Mouse (Mus musculus) cerebellum, adult 18-20 months (tissue): ENCODE data around the gene Cacna1d.

Experiments used
- DNase-seq, 2 experiments: peaks; one replicate each; pipeline ENCODE4 v3.0.0; 2021

Gene Cacna1d

DNA sequence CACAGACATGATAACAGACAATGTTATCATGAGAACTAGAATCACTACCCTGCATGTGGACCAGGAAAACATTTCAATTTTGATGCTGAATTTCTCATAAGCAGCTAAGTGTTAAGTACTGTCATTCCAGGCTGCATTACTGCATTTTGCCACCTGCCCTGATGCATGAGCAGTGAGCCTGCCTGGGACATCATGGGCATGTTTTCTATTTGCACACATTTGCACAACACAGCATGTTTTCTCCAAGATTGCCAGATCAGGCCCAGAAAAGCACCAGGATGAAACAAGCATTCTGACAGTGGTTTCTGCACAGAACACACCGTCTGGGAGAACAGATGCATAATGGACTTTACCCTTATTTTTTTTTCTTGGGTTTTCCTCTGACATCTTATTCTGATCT, 294.3 kb downstream of the Cacna1d start:
- no peak for DNase-seq

DNA sequence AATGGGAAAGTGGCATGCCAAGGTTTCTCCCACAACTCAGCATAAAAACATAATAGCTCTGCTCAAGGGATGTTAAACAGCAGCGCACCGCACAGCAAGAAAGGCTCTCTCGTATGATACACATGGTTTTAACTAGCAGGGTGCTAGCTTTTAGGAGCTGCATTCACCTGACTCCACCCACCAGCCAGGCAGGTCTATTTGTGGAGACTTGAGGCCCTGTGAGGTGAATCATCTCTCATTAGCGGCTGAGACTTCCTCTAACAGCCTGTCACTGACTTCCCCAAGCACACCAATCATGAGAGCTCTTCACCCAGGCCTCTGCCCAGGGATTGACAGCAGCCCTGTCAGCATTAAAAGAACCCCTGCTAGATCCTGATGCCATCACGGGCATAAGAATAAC, 295.0 kb downstream of the Cacna1d start:
- DNase-seq: no peak

DNA sequence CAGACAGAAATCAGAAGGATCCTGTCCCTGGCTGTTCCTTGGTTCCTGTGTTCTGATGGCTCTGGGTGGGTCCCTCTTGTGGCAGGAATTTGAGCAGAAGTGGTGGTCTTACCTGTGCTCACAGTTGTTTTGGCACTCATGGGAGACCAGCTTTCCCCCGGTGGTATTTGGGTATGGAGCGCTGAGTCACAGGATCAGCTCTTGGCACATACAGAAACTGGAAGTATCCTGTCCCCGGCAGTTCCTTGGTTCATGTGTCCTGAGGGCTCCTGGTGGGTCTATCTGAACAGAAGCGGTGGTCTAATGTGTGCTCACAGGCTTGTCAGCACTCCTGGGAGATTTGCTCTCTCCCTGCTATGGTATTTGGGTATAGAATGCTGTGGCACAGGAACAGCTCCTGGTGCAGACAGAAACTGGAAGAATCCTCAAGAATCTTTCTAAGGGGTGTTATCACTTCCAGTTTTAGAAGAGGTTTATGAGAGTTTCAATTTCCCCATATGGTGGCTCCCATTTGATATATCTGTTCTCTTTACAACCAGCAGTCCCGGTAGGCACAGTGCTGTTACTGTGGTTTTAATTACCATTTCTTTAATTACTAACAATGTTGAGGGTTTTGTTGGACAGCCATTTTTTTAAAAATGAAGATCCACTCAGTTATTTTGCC, 300.8 kb downstream of the Cacna1d start:
- no peak for DNase-seq

DNA sequence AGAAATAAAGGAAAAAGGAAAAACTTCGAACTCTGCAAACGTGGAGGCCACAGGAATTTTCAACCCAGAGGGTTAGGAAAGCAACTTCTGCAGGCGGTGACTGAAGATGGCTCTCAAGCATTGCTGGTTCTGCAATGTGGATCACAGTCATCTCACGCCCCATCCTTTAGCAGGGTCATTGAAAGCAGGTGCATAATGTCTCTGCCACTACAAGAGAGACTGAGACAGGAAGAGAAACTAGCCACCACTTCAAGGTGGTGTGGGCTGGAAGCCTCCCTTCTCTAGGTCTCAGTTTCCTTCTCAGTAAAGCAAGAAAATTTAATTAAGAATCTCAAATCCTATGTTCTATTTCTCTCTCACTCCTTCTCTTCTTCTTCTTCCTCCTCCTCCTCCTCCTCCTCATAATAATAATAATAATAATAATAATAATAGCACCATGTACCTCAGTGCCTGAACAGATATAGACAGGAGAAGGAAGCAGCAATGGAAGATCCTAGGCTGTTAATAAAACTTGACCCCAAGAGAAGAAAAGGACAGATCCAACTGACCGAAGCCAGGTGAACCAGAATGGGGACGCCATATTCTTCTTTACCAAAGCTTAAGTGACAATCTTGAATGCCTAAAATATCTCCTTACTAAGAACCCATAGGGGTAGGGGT, 305.5 kb downstream of the Cacna1d start:
- DNase-seq: no peak

DNA sequence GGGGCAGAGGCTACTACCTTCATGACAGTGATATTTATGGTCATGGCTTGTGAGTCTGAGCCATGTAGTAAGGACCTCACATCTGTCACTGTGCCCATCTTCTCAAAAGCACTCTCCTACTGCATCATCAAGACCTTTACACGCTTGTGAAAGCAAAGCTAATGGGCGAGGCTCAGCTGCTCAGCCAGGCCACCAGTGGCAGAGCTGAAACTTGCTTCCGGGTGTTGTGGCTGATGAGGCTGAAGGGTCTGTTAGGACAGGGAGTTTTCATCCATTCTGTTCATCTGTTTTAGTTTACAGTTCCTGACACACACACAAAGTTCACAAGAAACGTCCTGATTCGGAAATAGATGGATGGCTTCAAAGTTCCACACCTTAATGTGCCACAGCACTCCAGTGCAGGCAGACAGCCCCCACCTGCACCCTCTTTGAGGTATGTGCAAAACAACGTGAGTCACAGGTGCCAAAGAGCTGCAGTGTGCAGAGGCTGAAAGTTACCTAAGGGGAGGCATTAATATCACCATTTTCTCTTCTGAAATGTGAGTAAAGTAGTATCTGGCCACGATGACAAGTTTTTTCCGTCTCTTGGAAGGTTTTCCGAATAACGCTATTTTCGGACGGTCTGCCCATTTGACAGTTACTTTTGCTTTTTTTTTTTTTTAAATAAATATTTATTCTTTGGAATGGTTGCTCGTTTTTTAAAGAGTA, 306.7 kb downstream of the Cacna1d start:
- no peak for DNase-seq

DNA sequence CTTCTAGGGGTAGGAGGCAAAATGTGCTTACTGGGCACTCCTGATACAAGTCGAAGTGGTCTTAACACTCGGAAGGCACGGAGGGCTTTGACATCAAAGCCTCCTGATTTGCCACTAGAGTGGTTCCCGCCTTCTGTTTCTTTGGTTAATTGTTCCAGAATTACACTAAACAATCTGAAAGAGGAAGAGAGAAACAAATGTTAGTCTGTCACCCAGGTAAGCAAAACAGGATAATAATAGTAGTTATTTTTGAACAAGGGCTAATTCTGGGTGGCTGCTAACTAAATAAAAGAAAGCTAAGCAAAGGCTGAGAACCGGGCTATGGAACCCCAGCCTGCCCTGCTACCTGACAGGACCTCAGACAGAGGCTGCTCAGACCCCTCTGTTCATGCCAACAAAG, 307.2 kb downstream of the Cacna1d start:
- DNase-seq: no peak

DNA sequence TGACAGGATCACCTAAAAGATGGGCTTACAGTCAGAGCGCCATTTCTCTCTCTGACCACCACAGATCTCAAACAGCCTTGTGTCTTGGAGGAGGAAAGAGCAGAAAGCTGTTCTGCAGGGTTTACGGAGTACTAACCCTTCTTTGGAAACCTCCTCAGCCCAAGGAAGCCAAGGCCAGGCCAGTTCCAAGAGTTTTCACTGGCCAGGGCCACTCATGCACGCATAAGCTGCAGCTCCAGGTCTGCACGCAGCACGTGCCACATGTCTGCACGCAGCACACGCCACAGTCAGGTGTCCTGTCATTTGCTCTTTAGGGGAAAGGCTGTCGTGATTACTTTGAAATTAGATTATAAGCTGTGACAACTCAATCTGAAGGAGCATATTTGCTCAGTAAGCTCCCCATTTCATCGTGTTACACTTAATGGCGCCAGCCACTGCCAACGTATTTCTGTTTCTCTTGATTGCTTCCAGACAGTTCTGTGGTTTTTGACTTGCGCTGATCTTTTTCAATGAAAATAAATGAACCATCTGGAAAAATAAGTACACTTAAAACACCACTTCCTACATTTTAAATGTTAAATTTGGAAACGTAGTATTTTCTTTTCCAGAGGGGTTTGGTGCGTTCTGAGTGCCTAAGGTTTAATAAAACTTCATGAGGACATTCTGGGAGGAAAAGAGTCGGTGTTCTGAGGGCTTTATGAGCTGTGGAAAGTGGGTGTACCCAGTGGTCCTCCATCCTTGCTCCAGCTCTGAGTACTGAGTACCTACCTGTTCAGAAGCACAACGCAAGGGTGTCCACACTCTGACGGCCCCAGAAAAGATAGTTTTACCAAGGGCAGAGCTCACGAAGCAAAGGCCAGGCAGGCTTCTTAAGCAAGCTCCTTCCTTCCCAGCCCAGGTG, 308.4 kb downstream of the Cacna1d start:
- no peak for DNase-seq

DNA sequence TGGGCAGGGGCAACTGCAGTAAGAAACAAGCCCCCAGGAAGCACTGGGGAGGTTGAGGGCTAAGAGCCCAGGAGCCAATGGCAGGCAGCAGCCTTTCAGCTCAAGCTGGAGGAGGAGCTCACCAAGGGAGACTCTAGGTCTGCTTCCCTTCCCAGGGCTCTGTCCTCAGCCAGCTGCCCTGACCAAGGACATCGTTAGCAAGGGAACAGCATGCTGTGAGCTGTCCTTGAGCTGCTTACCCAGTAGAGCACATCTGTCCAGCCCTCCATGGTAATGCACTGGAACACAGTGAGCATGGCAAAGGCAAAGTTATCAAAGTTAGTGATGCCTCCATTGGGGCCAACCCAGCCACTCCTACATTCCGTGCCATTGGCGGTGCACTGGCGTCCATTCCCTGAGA, 312.9 kb downstream of the Cacna1d start:
- no peak for DNase-seq

DNA sequence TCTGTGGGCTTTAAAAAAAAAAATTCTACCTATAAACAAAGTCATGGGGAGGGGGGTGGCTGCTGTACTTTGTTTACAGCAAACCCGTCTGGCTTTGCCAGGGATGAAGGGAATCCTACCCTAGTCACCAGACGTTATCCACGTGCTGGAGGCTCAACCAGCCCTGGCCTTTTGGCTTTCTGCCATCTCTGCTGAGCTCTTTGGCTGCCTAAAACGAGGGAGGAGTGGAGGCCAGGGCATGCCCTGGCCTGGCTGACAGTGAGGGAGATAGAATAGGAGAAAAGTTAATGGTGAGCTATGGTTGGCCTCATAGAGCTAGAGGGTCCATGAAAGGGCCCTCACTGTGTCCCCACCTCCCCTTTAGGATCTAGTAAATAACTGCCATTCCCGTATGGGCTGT, 313.4 kb downstream of the Cacna1d start:
- peak; percentile 56 to 70 for DNase-seq

DNA sequence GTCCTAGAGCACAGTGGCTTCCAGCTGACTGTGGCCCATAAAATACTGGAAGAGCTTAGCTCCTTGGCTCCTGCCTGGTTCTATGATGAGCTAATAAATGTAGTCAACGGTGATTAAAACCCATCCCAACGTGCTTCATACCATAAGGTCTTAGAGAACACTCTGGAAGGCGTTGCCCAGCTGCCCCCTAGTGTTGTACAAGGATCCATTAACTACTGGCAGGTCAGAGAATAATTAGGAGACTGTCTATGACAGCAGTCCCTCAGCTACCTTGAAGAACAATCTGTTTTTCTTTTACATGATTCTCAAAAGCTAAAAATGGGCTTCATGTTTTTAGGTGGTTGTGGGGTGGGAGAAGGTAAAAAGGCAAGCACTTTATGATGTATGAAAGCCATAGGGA, 315.9 kb downstream of the Cacna1d start:
- DNase-seq: no peak

DNA sequence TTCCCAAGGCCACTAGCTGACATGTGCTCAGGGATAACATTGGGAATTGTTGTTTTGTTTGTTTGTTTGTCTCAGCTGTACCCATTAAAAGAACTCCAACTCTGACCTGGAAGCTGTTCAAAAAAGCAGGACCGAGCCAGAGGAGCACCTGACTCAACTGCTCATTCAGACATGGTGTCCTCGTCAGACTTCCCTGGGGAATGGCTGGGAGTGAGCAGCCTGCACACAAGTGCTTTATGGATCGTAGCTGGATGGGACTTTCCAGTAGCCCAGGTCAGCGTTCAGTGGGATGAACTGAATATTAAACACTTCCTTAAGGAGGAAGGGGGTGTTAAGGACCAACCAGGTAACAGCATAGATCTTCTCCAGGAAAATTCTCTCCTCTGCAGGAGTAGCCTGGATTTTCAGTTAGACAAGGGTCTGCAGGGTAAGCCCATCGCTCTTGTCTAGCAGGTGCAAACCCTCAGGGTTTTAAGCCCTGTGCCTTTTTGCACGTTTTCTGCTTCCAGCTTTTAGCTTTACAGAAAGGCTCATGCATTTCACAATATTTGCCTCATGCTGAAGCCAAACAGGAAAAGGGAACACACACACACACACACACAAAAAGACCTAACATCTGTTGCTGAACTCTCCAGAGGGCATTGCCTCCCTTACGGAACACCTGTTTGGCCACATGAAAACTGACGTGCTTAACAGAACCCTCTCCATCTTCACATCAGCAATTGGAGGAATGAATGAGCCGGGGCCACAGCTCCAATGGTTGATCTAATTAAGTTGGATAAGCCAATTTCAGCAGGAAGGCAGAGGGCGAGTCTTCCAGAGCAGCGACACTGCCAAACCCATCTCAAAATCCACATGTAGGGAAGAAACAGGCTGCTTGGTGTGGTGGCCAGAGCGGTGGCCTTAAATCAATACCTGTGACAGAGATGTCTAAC, 318.2 kb downstream of the Cacna1d start:
- DNase-seq: no peak

DNA sequence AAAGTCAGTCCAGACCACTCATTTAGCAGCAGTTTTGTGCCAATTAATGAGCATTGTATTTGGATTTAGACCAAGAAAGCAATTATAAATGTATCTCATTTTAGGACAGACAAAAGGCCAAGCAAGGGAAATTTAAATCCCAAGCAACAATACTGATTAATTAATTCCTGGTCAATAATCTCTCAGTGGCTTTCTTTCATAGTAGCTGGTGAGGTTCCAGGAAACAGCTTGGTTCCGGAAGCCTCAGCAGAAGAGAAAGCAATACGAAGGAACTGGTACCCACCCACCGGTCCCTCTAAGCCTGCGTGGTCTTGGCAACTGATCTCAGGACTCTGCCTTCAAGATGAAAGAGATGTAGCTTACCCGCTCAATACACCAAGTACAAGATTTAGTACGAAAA, 319.7 kb downstream of the Cacna1d start:
- no peak for DNase-seq

DNA sequence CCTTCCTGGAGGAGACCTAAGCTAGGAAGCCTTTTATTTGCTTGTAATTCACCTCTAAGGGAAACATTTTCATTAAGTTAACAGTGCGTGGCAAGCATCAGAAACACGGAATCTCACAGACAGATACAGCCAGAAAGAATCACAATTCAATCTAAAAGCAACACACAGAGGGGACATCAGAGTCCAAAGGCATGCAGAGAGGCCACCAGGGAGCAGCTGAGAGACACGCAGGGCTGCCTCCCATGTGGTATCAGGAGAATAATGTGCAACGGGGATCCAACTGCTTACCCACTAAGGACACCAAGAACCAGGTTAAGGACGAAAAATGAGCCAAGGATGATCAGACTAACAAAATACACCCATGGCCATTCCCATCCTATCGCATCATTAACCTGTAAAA, 320.2 kb downstream of the Cacna1d start:
- DNase-seq: no peak

DNA sequence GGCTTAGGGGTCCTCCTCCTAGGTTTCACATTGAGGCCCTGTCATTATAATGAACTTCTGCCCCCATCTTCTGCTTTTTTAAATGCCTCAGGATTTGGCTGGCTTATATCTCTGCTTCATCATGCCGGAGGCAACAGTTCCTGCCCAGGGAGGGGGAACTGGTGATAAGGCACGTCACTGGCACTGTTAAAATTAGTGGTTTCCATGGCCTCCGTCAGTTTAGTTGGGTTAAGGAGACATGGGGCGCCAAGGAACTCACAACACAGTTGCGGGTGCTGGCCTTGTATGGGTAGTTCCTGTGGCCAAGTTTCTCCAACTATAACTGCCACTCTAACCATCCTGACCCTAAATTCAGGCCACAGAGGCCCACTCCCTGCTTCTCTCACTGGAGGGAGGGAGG, 321.8 kb downstream of the Cacna1d start:
- DNase-seq: no peak

DNA sequence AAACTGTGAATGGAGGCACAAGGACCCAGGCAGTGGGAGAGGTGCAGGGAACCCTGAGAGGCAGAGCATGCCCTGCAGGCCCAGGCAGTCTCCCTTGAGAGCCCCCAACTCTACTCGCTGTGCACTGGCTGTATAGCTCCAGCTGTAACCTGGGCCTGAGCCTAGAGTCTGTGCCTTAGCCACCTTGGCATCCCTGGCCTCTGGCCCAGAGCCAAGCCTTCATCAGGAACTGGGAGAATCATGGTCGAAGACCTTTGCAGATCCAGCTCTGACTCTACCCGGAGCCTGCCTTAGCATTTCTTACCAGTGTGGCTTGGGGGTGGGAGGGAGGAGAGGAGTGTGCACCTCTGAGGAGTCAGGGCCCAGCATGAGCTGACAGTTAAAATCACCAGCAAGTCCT, 322.4 kb downstream of the Cacna1d start:
- DNase-seq: peak; percentile 40 to 45

DNA sequence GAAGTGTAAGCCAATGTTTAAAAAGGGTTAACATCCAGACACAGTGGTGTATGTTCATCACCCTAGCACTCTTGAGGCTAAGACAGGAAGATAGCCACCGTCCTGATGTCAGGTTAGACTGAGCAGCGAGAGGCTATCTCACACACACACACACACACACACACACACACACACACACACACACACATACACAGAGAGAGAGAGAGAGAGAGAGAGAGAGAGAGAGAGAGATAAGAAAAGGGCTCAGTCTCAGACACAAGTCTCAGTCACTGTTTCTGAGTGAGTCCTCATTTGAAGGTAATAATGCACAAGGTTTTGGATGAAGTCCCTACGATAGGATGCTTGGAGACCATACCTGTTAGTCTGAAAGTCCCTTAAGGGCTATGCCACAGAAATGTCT, 322.9 kb downstream of the Cacna1d start:
- DNase-seq: no peak

DNA sequence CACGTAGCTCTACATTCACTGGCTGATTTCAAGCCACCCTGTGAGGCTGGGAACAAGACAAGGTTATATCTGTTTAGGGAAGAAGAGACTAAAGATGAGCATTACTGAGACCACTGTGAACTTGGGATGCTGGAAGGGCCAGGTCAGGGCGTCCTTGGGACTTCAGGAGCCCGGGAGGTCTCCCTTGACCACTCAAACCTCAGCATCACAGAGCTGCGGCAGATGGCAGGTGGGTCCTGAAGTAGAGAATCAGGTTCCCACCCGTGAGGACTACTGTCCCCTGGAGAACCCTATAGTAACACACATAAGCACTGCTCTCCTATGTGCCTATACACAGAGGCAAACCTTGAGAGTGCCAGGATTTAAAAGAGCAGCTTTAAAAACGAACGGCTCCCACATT, 323.6 kb downstream of the Cacna1d start:
- DNase-seq: no peak

DNA sequence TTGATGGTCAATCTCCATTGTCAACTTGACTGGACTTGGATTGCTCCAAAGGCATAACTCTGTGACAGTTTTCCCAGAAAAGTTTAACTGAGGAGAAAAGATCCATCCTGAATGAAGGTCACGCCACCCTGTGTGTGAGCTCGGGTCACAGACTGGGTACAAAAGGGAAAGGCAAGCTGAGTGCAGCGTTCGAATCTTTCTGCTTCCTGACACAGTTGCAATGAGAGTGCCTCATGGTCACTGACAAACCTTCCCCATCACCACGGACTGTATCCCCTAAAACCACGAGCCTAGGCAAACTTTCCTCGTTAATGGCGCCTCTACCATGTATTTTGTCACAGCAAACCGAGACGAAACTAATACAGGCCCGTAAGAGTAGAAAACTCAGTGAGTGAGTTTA, 325.2 kb downstream of the Cacna1d start:
- DNase-seq: no peak

DNA sequence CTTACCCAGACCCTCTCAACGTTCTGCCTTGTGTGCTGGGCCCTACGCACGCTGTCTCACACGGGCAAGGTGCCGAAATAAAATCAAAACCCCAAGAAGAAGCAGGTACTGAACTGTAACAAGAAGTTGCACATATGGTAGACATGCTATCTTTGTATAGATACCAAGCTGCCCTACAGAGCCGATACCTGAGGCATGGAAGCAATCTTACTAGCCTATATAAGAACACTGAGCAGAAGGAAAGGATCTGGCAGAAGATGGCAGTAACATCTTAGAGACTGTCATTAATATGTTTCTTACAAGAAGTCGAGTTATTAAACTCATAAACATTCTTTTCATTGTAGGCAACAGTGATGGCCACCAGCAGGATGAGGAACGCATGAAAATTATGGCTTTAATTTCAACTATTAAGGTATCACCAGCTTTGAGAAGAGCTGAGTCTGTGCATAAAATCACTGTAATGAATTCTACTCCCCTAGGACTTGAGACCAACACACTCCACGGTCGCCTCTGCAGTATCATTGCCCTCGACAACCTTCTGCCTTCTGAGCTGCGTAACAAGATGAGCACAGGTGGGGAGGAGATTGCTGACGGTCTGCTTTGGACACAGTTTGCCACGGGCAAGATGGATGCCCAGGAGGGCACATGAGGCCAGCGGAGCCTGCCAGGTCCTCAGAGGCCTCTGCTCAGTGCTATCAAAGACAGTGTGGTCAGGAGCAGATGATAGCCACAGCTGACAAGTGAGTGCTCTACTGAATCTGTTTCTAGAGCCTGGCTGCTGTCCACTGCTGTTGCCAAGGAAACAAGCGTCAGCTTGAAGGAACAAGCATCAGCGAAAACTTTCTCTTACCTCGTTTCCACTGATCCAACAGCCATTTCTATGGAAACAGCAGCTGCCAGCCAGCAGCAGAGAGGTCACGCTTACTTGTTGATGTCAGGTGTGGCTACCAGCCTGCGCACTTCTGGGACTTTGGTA, 327.2 kb downstream of the Cacna1d start:
- DNase-seq: peak in 1 of 2 experiments; percentile 27

DNA sequence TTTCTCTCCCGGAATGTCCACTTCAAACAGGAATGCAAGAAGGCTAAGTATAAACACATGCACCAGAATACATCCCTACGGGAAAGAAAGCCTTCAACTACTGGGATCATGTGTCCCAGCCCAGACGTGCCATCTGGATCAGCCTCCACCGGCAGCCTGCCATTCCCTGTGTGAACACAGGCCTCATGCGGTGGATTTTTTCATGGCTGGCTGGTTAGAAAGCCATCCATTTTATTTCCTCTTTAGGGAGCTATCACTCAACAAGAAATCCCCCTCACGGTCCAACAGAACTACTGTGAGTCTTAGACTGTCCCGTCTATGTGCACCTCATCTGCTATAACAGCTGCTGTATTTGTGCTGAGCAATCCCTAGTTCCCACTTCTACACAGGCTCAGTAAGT, 343.5 kb downstream of the Cacna1d start:
- peak; percentile 48 to 52 for DNase-seq
